Mouse (Mus musculus) kidney, postnatal 0 days (tissue): Measurements from ENCODE around the gene Cmtm2a. TPM values are rescaled to one million over a fixed set of nuclear protein-coding genes. Genes with fewer than 3 reads are reported as not detected.
"Not testable (repeated sequence)": the region's sequence is repeated elsewhere in the genome, so short reads cannot be mapped to it uniquely, and the experiment has no call there.

ENCODE experiments used
- ATAC-seq: fragments of 200-750 bp; cut with Nextera tagmentation; replicated peaks from 2 replicates; pipeline ENCODE4 v1.8.0; 2017; ENCODE audit warnings: low read depth, moderate number of reproducible peaks, moderate TSS enrichment, moderate library complexity; ENCODE audit not compliant: low FRiP score
- DNase-seq: peaks from one replicate; pipeline ENCODE4 v3.0.0-alpha.2; 2016; ENCODE audit warnings: low spot score
- H3K27ac ChIP-seq: fragments of 300-500 bp; sonication (generic); 2 replicates; pipeline ENCODE4 v1.5.1; 2014; ENCODE audit warnings: mild to moderate bottlenecking
- H3K27me3 ChIP-seq: fragments of 300-500 bp; sonication (generic); 2 replicates; pipeline ENCODE4 v1.6.1; 2014; ENCODE audit warnings: low read length, mixed read lengths; ENCODE audit not compliant: insufficient read depth
- H3K36me3 ChIP-seq: fragments of 300-500 bp; sonication (generic); 2 replicates; pipeline ENCODE4 v1.6.1; 2014; ENCODE audit warnings: low read length, mixed read lengths; ENCODE audit not compliant: insufficient read depth
- H3K4me1 ChIP-seq: fragments of 300-500 bp; sonication (generic); replicated peaks from 2 replicates; pipeline ENCODE4 v1.6.1; 2014; ENCODE audit warnings: antibody characterized with exemption, low read length, mixed read lengths; ENCODE audit not compliant: insufficient read depth
- H3K4me2 ChIP-seq: fragments of 300-500 bp; sonication (generic); 2 replicates; pipeline ENCODE4 v1.6.1; 2014; ENCODE audit warnings: mild to moderate bottlenecking, low read length, moderate library complexity, mixed read lengths
- H3K4me3 ChIP-seq: fragments of 300-500 bp; sonication (generic); replicated peaks from 2 replicates; pipeline ENCODE4 v1.5.1; 2014; ENCODE audit warnings: low read depth, low read length
- H3K9ac ChIP-seq: fragments of 300-500 bp; sonication (generic); 2 replicates; pipeline ENCODE4 v1.6.1; 2014; ENCODE audit warnings: low read depth, low read length
- H3K9me3 ChIP-seq: fragments of 300-500 bp; sonication (generic); replicated peaks from 2 replicates; pipeline ENCODE4 v1.6.1; 2016; ENCODE audit warnings: low read length, inconsistent platforms, mixed read lengths
- CTCF ChIP-seq: IDR thresholded peaks from 2 replicates; pipeline ENCODE4 v1.5.1; 2016; ENCODE audit warnings: antibody characterized with exemption, low read depth, mild to moderate bottlenecking, moderate library complexity
- WGBS: fragments of 180-500 bp; shearing (Covaris S2); extraction: QIAGEN DNeasy Blood & Tissue Kit; methylation state at CpG from one replicate; pipeline ENCODE4 v1.1.7; 2014; 5-methylcytosine and 5-hydroxymethylcytosine counted together
- polyA plus RNA-seq: library from polyadenylated mRNA; unstranded; fragments of >200 nt; fragmentation: Nextera tagmentation; extraction: Ambion mirVana; gene quantifications from 2 replicates; pipeline ENCODE4 v1.2.1, GENCODE M21; 2015

Cmtm2a gene
- polyA plus RNA-seq, 1 experiment from 2014 or later = not detected

DNA sequence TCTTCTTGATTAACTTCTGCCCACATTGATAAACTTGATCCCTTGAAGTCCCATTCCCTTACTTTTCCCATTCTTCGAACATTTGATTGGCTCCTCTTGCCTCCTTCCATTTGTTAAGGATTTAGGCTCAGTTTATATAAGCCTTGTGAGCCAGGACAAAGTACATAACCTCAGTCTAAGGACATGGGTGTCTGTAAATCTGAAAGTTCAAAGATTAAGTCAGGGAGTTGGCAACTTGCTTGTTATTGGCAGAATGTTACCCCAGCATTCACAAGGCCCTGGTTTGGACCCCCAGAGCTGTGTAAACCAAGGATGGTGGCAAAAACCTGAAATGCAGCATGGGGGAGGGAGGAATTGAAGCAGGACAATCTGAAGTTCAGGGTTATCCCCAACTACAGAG, 1.4 kb upstream of the Cmtm2a start:
- H3K9me3 ChIP-seq = no peaks in the 10 kb centered on the region
- H3K27me3 ChIP-seq = no peaks in the 10 kb centered on the region
- WGBS = 80% methylated on average over 1 of the region's 1 CpGs
- H3K36me3 ChIP-seq = no peaks in the 10 kb centered on the region
- H3K9ac ChIP-seq = no peak overlapping the region
- H3K4me2 ChIP-seq = no peak overlapping the region
- DNase-seq (no peak), ATAC-seq (no peak)
- H3K4me3 ChIP-seq = no peak overlapping the region
- no peak for TF ChIP-seq CTCF
- no peaks in the 10 kb centered on the region for H3K4me1 ChIP-seq
- no peak overlapping the region for H3K27ac ChIP-seq

- TF ChIP-seq CTCF = no peak
- Histone ChIP-seq H3K4me3 (no peak overlapping the region), H3K9ac (no peak overlapping the region), H3K9me3 (no peaks in the 10 kb centered on the region), H3K4me1 (no peaks in the 10 kb centered on the region), H3K27ac (no peak overlapping the region), H3K4me2 (no peak overlapping the region), H3K36me3 (no peaks in the 10 kb centered on the region), H3K27me3 (no peaks in the 10 kb centered on the region)
- ATAC-seq (no peak), DNase-seq (no peak)
- WGBS = 81% methylated on average over 6 of the region's 6 CpGs
Observed at GRCm38 (mm10) chr8:104268937-104269440, 24.0 kb downstream of the Cmtm2a start.

DNA sequence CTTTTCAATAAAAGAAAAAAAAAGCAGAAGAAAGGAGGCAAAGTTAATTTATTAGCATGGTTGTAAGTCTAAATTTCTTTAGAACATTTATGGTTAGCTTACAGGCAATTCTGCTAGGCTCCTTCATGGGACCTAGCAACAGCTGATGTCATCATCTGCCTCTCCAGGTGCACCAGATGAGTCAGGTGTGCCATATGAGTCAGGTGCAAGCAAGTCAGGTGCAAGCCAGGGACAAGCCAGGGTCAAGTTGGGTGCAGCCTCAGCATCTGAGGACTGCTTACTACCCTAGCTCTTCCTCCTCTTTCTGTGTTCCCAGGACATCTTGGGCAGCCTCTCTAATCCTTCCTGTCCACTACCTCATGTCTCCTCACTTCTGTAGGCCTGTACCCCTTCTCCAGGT, 24.6 kb downstream of the Cmtm2a start:
- Histone ChIP-seq H3K27ac (no peak overlapping the region), H3K9me3 (no peaks in the 10 kb centered on the region), H3K27me3 (no peaks in the 10 kb centered on the region), H3K9ac (no peak overlapping the region), H3K4me1 (no peaks in the 10 kb centered on the region), H3K4me3 (no peak overlapping the region), H3K36me3 (no peaks in the 10 kb centered on the region), H3K4me2 (no peak overlapping the region)
- no peak for DNase-seq
- no peak for TF ChIP-seq CTCF
- no peak for ATAC-seq

DNA sequence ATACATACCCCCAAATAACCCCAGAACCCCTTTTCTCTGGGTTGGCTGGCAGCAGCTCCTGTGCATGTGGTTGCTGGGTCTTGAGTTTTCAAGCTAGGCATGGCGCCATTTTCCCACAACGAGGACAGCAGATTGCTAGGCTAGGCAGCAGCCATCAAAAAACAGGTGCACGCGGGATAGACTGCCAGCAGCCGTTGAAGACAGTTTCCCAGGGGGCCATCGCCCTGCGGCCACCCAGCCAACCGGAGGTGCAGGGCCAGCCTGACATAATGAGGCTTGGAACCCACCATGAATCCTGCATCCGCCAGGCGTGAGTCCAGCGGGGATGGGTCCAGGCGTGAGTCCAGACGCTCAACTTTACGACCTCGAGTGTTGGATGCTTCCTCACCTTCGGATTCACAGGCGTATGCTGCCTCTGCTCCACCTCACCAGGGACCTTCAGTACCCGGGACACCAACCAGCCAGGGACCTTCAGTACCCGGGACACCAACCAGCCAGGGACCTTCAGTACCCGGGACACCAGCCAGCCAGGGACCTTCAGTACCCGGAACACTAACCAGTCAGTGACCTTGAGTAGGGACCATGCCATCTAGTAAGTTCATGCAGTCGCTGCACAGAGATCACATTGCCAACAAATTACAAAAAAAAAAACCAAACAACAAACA, 28.6 kb downstream of the Cmtm2a start:
- H3K4me2 ChIP-seq, H3K9ac ChIP-seq, DNase-seq, H3K4me1 ChIP-seq, ATAC-seq, H3K9me3 ChIP-seq, H3K27me3 ChIP-seq, H3K4me3 ChIP-seq, H3K36me3 ChIP-seq, H3K27ac ChIP-seq: not testable (repeated sequence)
- WGBS = 98% methylated on average over 22 of the region's 22 CpGs

GRCm38 (mm10) chr8:104261802-104262201, 31.2 kb downstream of the Cmtm2a start:
- H3K27ac ChIP-seq, H3K4me3 ChIP-seq, H3K9me3 ChIP-seq, DNase-seq, ATAC-seq, H3K27me3 ChIP-seq, H3K4me2 ChIP-seq, H3K9ac ChIP-seq, H3K4me1 ChIP-seq: not testable (repeated sequence)
- H3K36me3 ChIP-seq = peaks cover 12% of the 10 kb centered on the region
- 96% methylated on average over 5 of the region's 5 CpGs for WGBS

GRCm38 (mm10) chr8:104253016-104253415, 40.0 kb downstream of the Cmtm2a start:
- Histone ChIP-seq H3K27ac (no peak overlapping the region), H3K9me3 (no peaks in the 10 kb centered on the region), H3K4me3 (no peak overlapping the region), H3K4me1 (0 out of 2 replicates have a peak, but pooled peaks cover 3% of the 10 kb centered on the region), H3K4me2 (no peak overlapping the region), H3K27me3 (no peaks in the 10 kb centered on the region), H3K36me3 (peaks cover 4% of the 10 kb centered on the region), H3K9ac (no peak overlapping the region)
- 87% methylated on average over 3 of the region's 3 CpGs for WGBS
- no peak for DNase-seq
- TF ChIP-seq CTCF = peak; percentile 59
- ATAC-seq = no peak

DNA sequence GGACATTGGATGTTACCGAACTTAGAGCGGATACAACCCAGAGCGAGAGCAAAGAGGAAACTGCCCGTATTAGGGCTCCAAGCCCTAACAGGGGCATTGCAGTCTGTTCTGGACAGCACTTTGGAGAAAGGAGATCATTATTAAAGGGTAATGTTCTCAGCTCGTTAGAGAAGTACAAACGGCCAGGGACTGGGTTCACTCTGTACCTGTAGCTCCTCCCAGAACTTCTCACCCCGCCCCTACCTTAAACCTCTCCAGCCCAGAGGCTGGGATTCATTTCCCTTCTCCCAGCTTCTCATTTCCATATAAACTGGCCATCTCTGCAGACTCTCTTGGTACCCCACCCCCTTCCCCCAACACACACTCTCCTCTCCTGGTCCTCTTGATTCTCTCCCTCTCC, 41.5 kb downstream of the Cmtm2a start:
- ATAC-seq (no peak), DNase-seq (peak; percentile 42)
- peaks cover 15% of the 10 kb centered on the region; the same call in 1 of the 2 replicates for H3K4me1 ChIP-seq
- peak overlapping the region; percentile 62 for H3K4me3 ChIP-seq
- WGBS = 0% methylated on average over 7 of the region's 7 CpGs
- H3K27me3 ChIP-seq = no peaks in the 10 kb centered on the region
- H3K36me3 ChIP-seq = no peaks in the 10 kb centered on the region
- H3K27ac ChIP-seq = no peak overlapping the region
- no peaks in the 10 kb centered on the region for H3K9me3 ChIP-seq
- no peak for TF ChIP-seq CTCF
- H3K4me2 ChIP-seq = peak overlapping the region; percentile 61
- H3K9ac ChIP-seq = peak overlapping the region; percentile 65
